Mouse (Mus musculus) embryonic fibroblast, embryonic 13.5 days (primary cell): ENCODE measurements around the gene Tnfaip2.

ENCODE experiments used
- CTCF ChIP-seq: IDR thresholded peaks from 2 replicates; pipeline ENCODE4 v1.5.1; 2011; ENCODE audit warnings: mild to moderate bottlenecking, control low read depth, low read length, moderate library complexity, borderline replicate concordance; ENCODE audit not compliant: insufficient read depth
- POLR2A ChIP-seq: IDR thresholded peaks from 2 replicates; pipeline ENCODE4 v1.6.1; 2011; ENCODE audit warnings: low read depth, mild to moderate bottlenecking, control low read depth, low read length, moderate library complexity

DNA sequence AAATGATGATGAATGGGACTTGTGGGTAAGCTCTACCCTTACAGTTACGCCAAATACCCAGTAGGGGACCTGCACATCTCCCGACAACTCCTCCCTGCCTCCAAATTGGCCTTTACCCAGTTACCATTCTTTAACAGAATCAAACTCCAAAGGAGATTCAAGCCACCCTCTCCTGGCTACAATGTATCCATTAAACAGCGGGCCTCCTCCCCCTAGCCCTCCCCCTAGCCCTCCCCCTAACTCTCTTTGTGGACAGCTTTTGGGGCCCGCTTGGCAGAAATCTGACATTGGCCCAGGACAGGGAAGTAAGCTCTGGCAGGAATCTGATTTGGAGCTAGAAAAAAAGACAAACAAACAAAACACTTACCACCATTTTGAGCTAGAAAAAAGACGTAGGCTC, 57.3 kb downstream of the Tnfaip2 start:
- TF ChIP-seq CTCF: no peak
- TF ChIP-seq POLR2A: no peak
